Mouse (Mus musculus): ENCODE data around the gene Tmprss7.

- TF ChIP-seq CTCF (IDR thresholded peaks at IDR 0.05; ENCODE audit: low read depth) = no peak
- TF ChIP-seq EP300 (optimal IDR thresholded peaks at IDR 0.05) = no peak
Observed at GRCm38 (mm10) chr16:45619751-45620375, 73.6 kb downstream of the Tmprss7 start.
